Mouse (Mus musculus): ENCODE data around the gene Rab3il1. TPM values are rescaled to one million over a fixed set of nuclear protein-coding genes. Genes with fewer than 3 reads are reported as not detected.
A peak's percentile ranks its signal among the peaks of the same experiment; 100 is the strongest.

Rab3il1 gene
- total RNA-seq, 2 experiments from 2014 or later, result 9.3 to 10.1 TPM

GRCm38 (mm10) chr19:9982151-9982851 lies 19.2 kb upstream of the Rab3il1 start:
- DNase-seq (ENCODE audit: low spot score in 2 of 2), result peak; percentile 97 to 98

DNA sequence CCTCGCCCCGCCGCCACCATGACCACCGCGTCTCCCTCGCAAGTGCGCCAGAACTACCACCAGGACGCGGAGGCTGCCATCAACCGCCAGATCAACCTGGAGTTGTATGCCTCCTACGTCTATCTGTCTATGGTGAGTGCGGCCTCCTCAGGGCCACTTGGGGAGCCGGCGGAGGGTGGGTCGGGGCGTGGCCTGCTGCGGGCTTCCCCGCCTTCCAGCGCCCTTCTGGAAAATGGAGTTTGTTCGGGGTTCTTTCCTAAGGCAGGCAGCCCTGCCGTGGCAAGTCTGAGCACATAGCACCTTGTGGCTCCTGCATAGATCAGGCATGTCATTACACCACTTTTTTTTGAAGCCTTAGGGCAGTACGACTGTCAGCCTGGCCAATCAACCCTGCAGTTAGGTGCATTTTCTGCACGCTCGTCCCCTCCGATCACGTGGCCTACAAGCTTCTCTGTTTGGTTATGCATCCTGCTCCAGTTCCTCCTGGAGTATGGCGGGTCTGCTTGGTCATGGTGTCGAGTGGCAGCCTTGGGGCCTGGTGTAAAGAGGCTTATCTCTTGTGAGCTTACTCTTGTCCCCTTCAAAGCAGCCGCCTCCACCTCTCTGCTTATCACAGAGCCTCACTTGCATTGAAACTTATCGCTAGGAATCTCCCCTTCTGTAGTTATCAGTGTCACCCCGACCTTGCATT lies 18.5 kb upstream of the Rab3il1 start:
- DNase-seq (ENCODE audit: low spot score in 2 of 2), result peak; percentile 60 to 71

- DNase-seq (ENCODE audit: low spot score in 2 of 2), result no peak
Observed at GRCm38 (mm10) chr19:9984111-9985055, 17.1 kb upstream of the Rab3il1 start.

- no peak for DNase-seq (ENCODE audit: low spot score in 2 of 2)
Observed at GRCm38 (mm10) chr19:9985190-9985899, 16.1 kb upstream of the Rab3il1 start.

GRCm38 (mm10) chr19:9985900-9986421 lies 15.5 kb upstream of the Rab3il1 start:
- no peak for DNase-seq (ENCODE audit: low spot score in 2 of 2)

DNA sequence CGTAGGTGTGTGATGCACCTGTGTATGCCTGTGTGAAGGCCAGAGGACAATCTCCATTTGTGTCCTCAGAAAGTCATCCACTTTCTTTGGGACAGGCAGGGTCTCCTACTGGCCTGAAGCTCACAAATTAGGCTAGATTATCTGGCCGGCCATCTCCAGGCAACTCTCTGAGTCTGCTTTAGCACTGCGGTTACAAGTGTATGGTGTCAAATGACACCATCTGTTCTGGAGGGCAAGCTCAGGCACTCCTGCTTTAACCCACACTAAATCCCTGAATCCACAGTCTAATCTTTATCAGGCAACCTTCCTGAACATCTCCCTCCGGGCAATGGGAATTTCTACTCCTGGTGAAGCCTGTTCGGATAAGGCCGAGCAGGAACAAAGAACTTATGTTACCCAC lies 14.3 kb upstream of the Rab3il1 start:
- no peak for DNase-seq (ENCODE audit: low spot score in 2 of 2)

DNA sequence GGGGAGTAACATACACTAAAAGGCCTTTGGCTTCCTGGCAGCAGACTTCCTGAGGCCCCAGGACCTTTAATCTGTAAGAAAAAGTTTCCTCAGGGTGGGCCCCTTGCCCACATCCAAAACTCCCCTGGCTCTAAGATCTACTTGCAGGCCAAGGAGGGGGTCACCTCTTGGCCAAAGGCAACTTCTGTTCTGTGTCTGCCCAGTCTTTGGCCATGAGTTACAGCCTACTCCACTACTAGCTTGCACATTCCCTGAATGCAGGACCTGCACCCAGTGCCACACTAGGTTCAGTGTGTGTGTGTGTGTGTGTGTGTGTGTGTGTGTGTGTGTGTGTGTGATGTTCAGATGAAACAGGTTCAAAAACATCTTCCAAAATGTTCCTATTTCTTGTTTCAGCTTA lies 13.9 kb upstream of the Rab3il1 start:
- DNase-seq (ENCODE audit: low spot score in 2 of 2), result no peak

DNA sequence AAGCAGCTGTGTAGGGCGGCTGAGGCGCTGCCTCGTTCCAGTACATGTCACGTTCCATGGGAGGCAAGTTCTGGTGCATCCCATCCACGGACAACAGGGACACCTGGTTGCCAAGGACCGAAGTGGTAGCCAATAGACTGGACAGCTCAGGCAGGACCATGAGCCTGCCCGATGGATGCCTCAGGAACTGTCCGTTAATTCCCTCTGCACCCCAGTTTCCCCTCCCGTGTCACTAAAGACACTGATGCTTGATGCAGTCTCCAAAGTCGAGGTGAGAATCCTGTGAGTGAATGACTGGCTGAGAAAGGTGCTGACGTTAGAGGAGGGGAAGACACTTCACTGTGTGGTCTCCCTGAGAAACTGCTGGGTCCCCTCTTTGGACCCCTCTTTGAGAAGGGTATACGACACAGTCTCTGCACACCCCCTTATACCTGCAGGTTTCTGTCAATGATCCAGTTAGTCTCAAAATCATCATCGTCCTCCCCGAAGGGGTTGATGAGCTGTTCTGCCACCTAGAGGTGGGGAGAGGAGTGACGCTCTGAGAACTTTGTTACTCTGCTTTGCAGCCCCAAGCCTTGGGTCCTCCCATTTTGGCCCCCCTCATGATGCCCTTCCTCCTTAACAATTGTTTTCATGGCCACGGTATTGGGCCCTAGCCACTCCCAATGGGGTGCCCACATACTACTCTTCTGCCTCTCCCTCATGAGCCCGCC lies 12.1 kb upstream of the Rab3il1 start:
- DNase-seq (ENCODE audit: low spot score in 2 of 2), result peak in 1 of 2 experiments; percentile 40

- DNase-seq (ENCODE audit: low spot score in 2 of 2), result no peak
Observed at GRCm38 (mm10) chr19:9989884-9990256, 11.6 kb upstream of the Rab3il1 start.

DNA sequence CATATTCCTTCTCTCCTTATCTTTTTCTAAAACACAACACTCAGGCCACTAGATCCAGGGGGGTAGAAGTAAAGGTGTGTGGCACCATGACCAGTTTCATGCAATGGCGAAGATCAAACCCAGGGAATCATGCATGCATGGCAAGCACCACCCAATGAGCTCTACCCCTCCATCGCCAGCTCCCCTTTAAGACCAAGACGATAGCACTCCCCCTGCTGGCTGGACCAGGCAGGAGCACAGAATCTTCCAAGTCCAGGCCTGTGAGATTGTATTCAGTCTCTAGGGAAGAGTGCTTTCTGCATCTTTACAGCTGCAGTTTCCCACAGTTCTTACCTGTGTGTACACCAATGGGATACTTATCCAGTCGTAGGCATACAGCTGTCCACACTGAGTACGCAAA lies 10.2 kb upstream of the Rab3il1 start:
- DNase-seq (ENCODE audit: low spot score in 2 of 2), result peak; percentile 60 to 87

GRCm38 (mm10) chr19:9992011-9992958 lies 9.2 kb upstream of the Rab3il1 start:
- no peak for DNase-seq (ENCODE audit: low spot score in 2 of 2)

DNA sequence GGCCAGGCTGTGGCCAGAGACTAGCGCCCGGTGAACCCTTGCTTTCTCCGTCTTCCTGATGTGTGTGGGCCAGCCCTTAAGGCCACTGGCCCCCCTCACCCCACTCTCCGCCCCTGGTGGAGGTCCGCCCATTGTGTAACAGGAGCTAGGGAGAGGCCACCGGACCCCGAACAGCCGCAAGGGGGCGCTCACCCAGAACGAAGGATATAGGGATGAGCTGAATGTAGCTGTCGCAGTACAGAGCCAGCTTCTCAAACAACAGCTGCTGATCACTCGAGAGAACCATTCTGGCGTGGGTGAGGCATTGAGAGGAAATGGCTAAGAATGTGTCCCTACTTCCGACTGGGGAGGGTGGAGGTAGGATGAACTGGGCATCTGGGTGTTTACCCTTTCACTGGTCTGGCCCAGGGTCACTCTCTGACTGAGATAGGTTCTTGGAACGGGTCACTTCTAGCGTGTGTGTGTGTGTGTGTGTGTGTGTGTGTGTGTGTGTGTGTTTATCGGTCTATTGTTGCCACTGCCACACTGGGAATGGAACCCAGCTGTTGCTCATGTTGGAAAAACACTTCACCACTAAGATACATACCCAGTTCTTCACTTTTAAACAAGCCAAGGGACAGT lies 8.3 kb upstream of the Rab3il1 start:
- peak; percentile 72 to 85 for DNase-seq (ENCODE audit: low spot score in 2 of 2)

- DNase-seq (ENCODE audit: low spot score in 2 of 2), result no peak
Observed at GRCm38 (mm10) chr19:9997204-9998062, 4.0 kb upstream of the Rab3il1 start.

GRCm38 (mm10) chr19:9998063-9998416 lies 3.4 kb upstream of the Rab3il1 start:
- no peak for DNase-seq (ENCODE audit: low spot score in 2 of 2)

GRCm38 (mm10) chr19:9998736-9999486 lies 2.6 kb upstream of the Rab3il1 start:
- DNase-seq (ENCODE audit: low spot score in 2 of 2), result no peak

DNA sequence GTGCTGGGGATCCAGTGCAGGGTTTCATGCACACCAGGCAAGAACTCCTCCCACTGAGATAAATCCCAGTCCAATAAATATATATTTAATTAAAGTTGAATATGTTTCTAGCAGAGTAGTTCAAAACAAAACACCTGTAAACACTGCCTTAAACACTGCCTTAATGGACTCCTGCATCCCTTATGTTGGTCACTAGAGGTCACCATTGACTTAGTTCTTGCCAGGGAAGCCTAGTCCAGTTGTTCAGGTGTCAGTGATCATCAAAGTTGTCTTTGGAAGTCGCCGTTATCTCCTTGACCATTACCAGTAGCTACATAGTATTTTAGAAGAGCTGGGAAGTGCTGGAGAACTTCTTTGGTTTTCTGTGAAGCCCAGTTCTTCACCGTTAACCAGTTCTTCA lies 1.1 kb upstream of the Rab3il1 start:
- peak in 1 of 2 experiments; percentile 55 for DNase-seq (ENCODE audit: low spot score in 2 of 2)

- DNase-seq (ENCODE audit: low spot score in 2 of 2), result no peak
Observed at GRCm38 (mm10) chr19:10003696-10004095, 2.2 kb downstream of the Rab3il1 start.

All from layer of hippocampus, adult 18-20 months (tissue).